ENCODE assay signal across 10 mouse cellular contexts in genomic region chr3:83706531-83707243, GRCm38 (mm10). TPM values are rescaled to one million over a fixed set of nuclear protein-coding genes. Genes with fewer than 3 reads are reported as not detected.
DNase-seq lines count a peak whose midpoint lies in the region; ATAC-seq lines count a peak whose summit lies in the region.
"Had no signal": no experiment of that assay in that cellular context is flagged by ENCODE, and none has a peak within 500 bp of the region (broad histone marks: within the 10 kb centered on the region; RNA-seq: fewer than 3 reads in every experiment).

No protein-coding gene starts in this region.

- ATAC-seq in inflammation-experienced regulatory T-cells, adult 6 months: peak; percentile 82
- peak; percentile 51 for ATAC-seq in lung, embryonic 16.5 days (ENCODE audit: low read depth)

- peaks cover 28% of the 10 kb centered on the region for H3K4me1 ChIP-seq in lung, embryonic 16.5 days (replicated peaks; ENCODE audit: control insufficient read depth, insufficient read depth, low read length)

- H3K27ac ChIP-seq in lung, embryonic 16.5 days (ENCODE audit: low read length): no peak overlapping the region
- H3K27ac ChIP-seq: embryonic facial prominence, embryonic 15.5 days; limb, embryonic 13.5 days had no signal

- no peaks in the 10 kb centered on the region for H3K27me3 ChIP-seq in lung, embryonic 16.5 days (ENCODE audit: control insufficient read depth, insufficient read depth, low read depth, low read length)
- H3K27me3 ChIP-seq: embryonic facial prominence, embryonic 15.5 days had no signal

- H3K36me3 ChIP-seq in lung, embryonic 16.5 days (ENCODE audit: control insufficient read depth, insufficient read depth, low read length): no peaks in the 10 kb centered on the region
- H3K36me3 ChIP-seq: embryonic facial prominence, embryonic 15.5 days; limb, embryonic 13.5 days had no signal

- DNase-seq in cerebellum, postnatal 10 days: peak; percentile 23 to 30
- no peak for DNase-seq in cerebellum, adult 8-10 months
- peak; percentile 2 to 4 for DNase-seq in B cell, adult 2 months
- no peak for DNase-seq in layer of hippocampus, adult 9-11 months
- no peak for DNase-seq in gastrocnemius, postnatal 10 days
- no peak for DNase-seq in left cerebral cortex, adult 11 months (ENCODE audit: low spot score)

- no peak overlapping the region for H3K4me3 ChIP-seq in lung, embryonic 16.5 days (ENCODE audit: low read length)
- H3K4me3 ChIP-seq: embryonic facial prominence, embryonic 15.5 days; limb, embryonic 13.5 days had no signal

- no peak overlapping the region for H3K4me2 ChIP-seq in lung, embryonic 16.5 days (ENCODE audit: low read depth, low read length)
- H3K4me2 ChIP-seq: embryonic facial prominence, embryonic 15.5 days; limb, embryonic 13.5 days had no signal

- H3K9me3 ChIP-seq in lung, embryonic 16.5 days (ENCODE audit: control insufficient read depth, low read length): no peaks in the 10 kb centered on the region
- H3K9me3 ChIP-seq: embryonic facial prominence, embryonic 15.5 days; limb, embryonic 13.5 days had no signal

- whole genome bisulfite sequencing in lung, embryonic 16.5 days: 40% methylated on average over 13 of the region's 13 CpGs

- H3K9ac ChIP-seq in lung, embryonic 16.5 days (ENCODE audit: low read length): no peak overlapping the region
- H3K9ac ChIP-seq: embryonic facial prominence, embryonic 15.5 days; limb, embryonic 13.5 days had no signal

RNA-seq across cellular contexts. Expression of gene Sfrp2, which starts 59.4 kb away (rescaled TPM):
- polyA plus RNA-seq in inflammation-experienced regulatory T-cells, adult 6 months (2017; shearing (Covaris generic)): 10 to 100 TPM in 1 of 3 experiments, 1 to 10 TPM in 2; 2.0 to 10.9 (median 7.8) TPM
- 76.7 and 83.2 TPM in 2 replicates for polyA plus RNA-seq in lung, embryonic 16.5 days (2015; fragmentation: Nextera tagmentation; extraction: Ambion mirVana)
- 10 to 100 TPM; 19.2 to 19.4 TPM for total RNA-seq in gastrocnemius, postnatal 10 days (2021)

Comparison
In these comparisons a context has a peak if more than half of its experiments do, and no peak if none do; other contexts are left out.
1. DNase-seq: peak in cerebellum, postnatal 10 days (2 of 2) and B cell, adult 2 months (2 of 2); none in cerebellum, adult 8-10 months (single experiment), layer of hippocampus, adult 9-11 months (single experiment), gastrocnemius, postnatal 10 days (single experiment) and left cerebral cortex, adult 11 months (single experiment).